12 mouse cellular contexts compared by ENCODE assay signal in the genomic region with DNA sequence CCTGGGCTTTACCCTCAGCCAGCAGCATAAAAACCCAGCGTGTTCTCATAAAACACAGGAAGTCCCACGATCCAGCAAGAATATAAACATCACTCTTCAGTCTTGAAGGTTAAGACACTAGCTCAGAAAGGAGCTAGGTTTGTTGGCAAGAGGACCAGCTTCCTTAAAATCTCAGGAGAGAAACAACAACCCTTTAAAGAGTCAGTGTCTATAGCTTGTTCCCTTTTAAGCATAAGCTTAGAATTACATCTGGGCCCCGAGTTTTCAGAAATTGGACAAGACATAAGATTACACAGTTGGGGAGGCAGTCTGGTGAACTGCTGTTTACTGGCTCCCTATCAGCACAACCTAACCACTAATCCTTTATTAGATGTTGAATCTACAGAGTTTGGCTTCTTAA. TPM values are rescaled to one million over a fixed set of nuclear protein-coding genes. Genes with fewer than 3 reads are reported as not detected.
A peak's percentile ranks its signal among the peaks of the same experiment; 100 is the strongest.
DNase-seq lines count a peak whose midpoint lies in the region; ATAC-seq and TF ChIP-seq lines count a peak whose summit lies in the region.
"Had no signal": no experiment of that assay in that cellular context is flagged by ENCODE, and none has a peak within 500 bp of the region (broad histone marks: within the 10 kb centered on the region; RNA-seq: fewer than 3 reads in every experiment).

No protein-coding gene starts in this region.

- H3K9ac ChIP-seq in heart, embryonic 13.5 days = peak overlapping the region; percentile 90; the same call in 1 of the 2 replicates
- no peak overlapping the region for H3K9ac ChIP-seq in limb, embryonic 13.5 days
- H3K9ac ChIP-seq in stomach, embryonic 16.5 days (ENCODE audit: low read length) = no peak overlapping the region

- H3K27me3 ChIP-seq in heart, embryonic 13.5 days (replicated peaks) = peaks cover 71% of the 10 kb centered on the region
- no peaks in the 10 kb centered on the region for H3K27me3 ChIP-seq in spleen, adult 2 months (ENCODE audit: control insufficient read depth, insufficient read depth, low read length)
- peaks cover 62% of the 10 kb centered on the region for H3K27me3 ChIP-seq in limb, embryonic 13.5 days
- peaks cover 28% of the 10 kb centered on the region for H3K27me3 ChIP-seq in stomach, embryonic 16.5 days (ENCODE audit: control insufficient read depth, insufficient read depth, low read length)

- peaks cover 12% of the 10 kb centered on the region for H3K4me1 ChIP-seq in heart, embryonic 13.5 days
- H3K4me1 ChIP-seq in spleen, adult 2 months (ENCODE audit: control insufficient read depth, insufficient read depth, insufficient read length) = no peaks in the 10 kb centered on the region
- H3K4me1 ChIP-seq in limb, embryonic 13.5 days = peaks cover 21% of the 10 kb centered on the region
- 0 out of 2 replicates have a peak, but pooled peaks cover 11% of the 10 kb centered on the region for H3K4me1 ChIP-seq in stomach, embryonic 16.5 days (ENCODE audit: control insufficient read depth, insufficient read depth, low read length)

- no peak for ATAC-seq in heart, embryonic 13.5 days (ENCODE audit: extremely low read depth, insufficient number of reproducible peaks, low FRiP score, low TSS enrichment)
- ATAC-seq in limb, embryonic 13.5 days (ENCODE audit: low FRiP score, low read depth) = no peak
- ATAC-seq in stomach, embryonic 16.5 days (ENCODE audit: insufficient read depth, low FRiP score) = no peak
- ATAC-seq: activated CD4-positive, CD25-positive, alpha-beta regulatory T cell, adult 4 months had no signal

- peaks cover 9% of the 10 kb centered on the region; the same call in 1 of the 2 replicates for H3K36me3 ChIP-seq in heart, embryonic 13.5 days
- H3K36me3 ChIP-seq in spleen, adult 2 months (ENCODE audit: control insufficient read depth, insufficient read depth, low read length) = peaks cover 8% of the 10 kb centered on the region; the same call in 1 of the 2 replicates
- no peaks in the 10 kb centered on the region for H3K36me3 ChIP-seq in limb, embryonic 13.5 days
- no peaks in the 10 kb centered on the region for H3K36me3 ChIP-seq in stomach, embryonic 16.5 days (ENCODE audit: control insufficient read depth, insufficient read depth, low read length)

- no peak for DNase-seq in heart, postnatal 10 days
- no peak for DNase-seq in spleen, adult 2 months (ENCODE audit: low read depth in 1 of 2, low spot score in 2 of 2)
- DNase-seq in spleen, adult 12 weeks (ENCODE audit: low spot score) = no peak
- no peak for DNase-seq in spleen, postnatal 36 days (ENCODE audit: low spot score in 2 of 2)
- DNase-seq in right cerebral cortex, postnatal 25 days = no peak
- DNase-seq: cerebellum, adult 9-11 months had no signal

- no peak for TF ChIP-seq CTCF in spleen, adult 2 months (IDR thresholded peaks at IDR 0.05; ENCODE audit: extremely low read depth, insufficient read depth, insufficient read length, insufficient replicate concordance)

- peak overlapping the region; percentile 97 for H3K4me2 ChIP-seq in heart, embryonic 13.5 days
- H3K4me2 ChIP-seq in limb, embryonic 13.5 days (replicated peaks) = peak overlapping the region; percentile 98
- H3K4me2 ChIP-seq in stomach, embryonic 16.5 days (ENCODE audit: low read depth, low read length) = 0 out of 2 replicates have a peak overlapping the region, but pooled peaks have one; percentile 3

- H3K27ac ChIP-seq in heart, embryonic 13.5 days (replicated peaks) = no peak overlapping the region
- 0 out of 2 replicates have a peak overlapping the region, but pooled peaks have one; percentile 13 for H3K27ac ChIP-seq in spleen, adult 2 months (ENCODE audit: insufficient read depth, low read length)
- no peak overlapping the region for H3K27ac ChIP-seq in limb, embryonic 13.5 days
- no peak overlapping the region for H3K27ac ChIP-seq in stomach, embryonic 16.5 days (ENCODE audit: low read length)

- 37% methylated on average over 3 of the region's 3 CpGs for WGBS in heart, embryonic 13.5 days
- WGBS in spleen, adult 2 months = 18% methylated on average over 3 of the region's 3 CpGs
- WGBS in limb, embryonic 13.5 days = 6% methylated on average over 3 of the region's 3 CpGs
- WGBS in stomach, embryonic 16.5 days = 21% methylated on average over 3 of the region's 3 CpGs

- H3K4me3 ChIP-seq in heart, embryonic 13.5 days = peak overlapping the region; percentile 85
- H3K4me3 ChIP-seq in spleen, adult 2 months (ENCODE audit: extremely low read depth, insufficient read depth, insufficient read length) = peak overlapping the region; percentile 14
- H3K4me3 ChIP-seq in limb, embryonic 13.5 days = no peak overlapping the region; the same call in 1 of the 2 replicates
- 0 out of 2 replicates have a peak overlapping the region, but pooled peaks have one; percentile 63 for H3K4me3 ChIP-seq in stomach, embryonic 16.5 days (replicated peaks; ENCODE audit: low read length)

- no peak for TF ChIP-seq POLR2A in spleen, adult 2 months (IDR thresholded peaks at IDR 0.05; ENCODE audit: low read depth, low read length)

- no peaks in the 10 kb centered on the region for H3K9me3 ChIP-seq in heart, embryonic 13.5 days
- no peaks in the 10 kb centered on the region for H3K9me3 ChIP-seq in limb, embryonic 13.5 days
- H3K9me3 ChIP-seq in stomach, embryonic 16.5 days (replicated peaks; ENCODE audit: control insufficient read depth, low read length) = no peaks in the 10 kb centered on the region

- intact Hi-C loops in heart, postnatal 10 days (cut with DNase I) = loop anchor here (2.0 kb wide), 2 partner anchors 69 to 99 kb away; no protein-coding TSS in a partner anchor

RNA-seq across cellular contexts. Expression of a gene that starts 14.1 kb away (rescaled TPM):
- polyA plus RNA-seq in heart, embryonic 13.5 days (2015; fragmentation: Nextera tagmentation; extraction: Ambion mirVana) = 23.9 and 24.5 TPM in 2 replicates
- 10 to 100 TPM; 20.8 to 25.1 TPM for total RNA-seq in heart, postnatal 10 days (2021)
- 91.1 and 97.7 TPM in 2 replicates for polyA plus RNA-seq in spleen, adult 2 months (2012; rRNA removed)
- 14.0 and 14.5 TPM in 2 replicates for polyA plus RNA-seq in limb, embryonic 13.5 days (2015; fragmentation: Nextera tagmentation; extraction: Ambion mirVana)
- polyA plus RNA-seq in stomach, embryonic 16.5 days (2015; fragmentation: Nextera tagmentation; extraction: Ambion mirVana) = 14.7 and 17.6 TPM in 2 replicates

RNA-seq across cellular contexts. Expression of a gene that starts 55.7 kb away (rescaled TPM):
- polyA plus RNA-seq in heart, embryonic 13.5 days (2015; fragmentation: Nextera tagmentation; extraction: Ambion mirVana) = 37.2 and 42.8 TPM in 2 replicates
- 10 to 100 TPM; 47.6 to 53.3 TPM for total RNA-seq in heart, postnatal 10 days (2021)
- polyA plus RNA-seq in spleen, adult 2 months (2012; rRNA removed) = 9.5 and 9.6 TPM in 2 replicates
- polyA plus RNA-seq in limb, embryonic 13.5 days (2015; fragmentation: Nextera tagmentation; extraction: Ambion mirVana) = 55.5 and 56.6 TPM in 2 replicates
- polyA plus RNA-seq in stomach, embryonic 16.5 days (2015; fragmentation: Nextera tagmentation; extraction: Ambion mirVana) = 64.2 and 65.7 TPM in 2 replicates

RNA-seq across cellular contexts. Expression of a gene that starts 56.3 kb away (rescaled TPM):
- 1.6 and 1.9 TPM in 2 replicates for polyA plus RNA-seq in heart, embryonic 13.5 days (2015; fragmentation: Nextera tagmentation; extraction: Ambion mirVana)
- not detected for total RNA-seq in heart, postnatal 10 days (2021)
- polyA plus RNA-seq in spleen, adult 2 months (2012; rRNA removed) = not detected in 2 replicates
- polyA plus RNA-seq in limb, embryonic 13.5 days (2015; fragmentation: Nextera tagmentation; extraction: Ambion mirVana) = 2.3 and 2.9 TPM in 2 replicates
- polyA plus RNA-seq in stomach, embryonic 16.5 days (2015; fragmentation: Nextera tagmentation; extraction: Ambion mirVana) = 2.0 and 2.2 TPM in 2 replicates
- total RNA-seq: gastrocnemius, adult 8-10 months; left cerebral cortex, postnatal 25 days had no signal

Comparison
In these comparisons a context has a peak if more than half of its experiments do, and no peak if none do; other contexts are left out.
1. H3K4me2 ChIP-seq: peak in every context shown above with its lines; median percentile 98 in limb, embryonic 13.5 days; 97 in heart, embryonic 13.5 days; 3 in stomach, embryonic 16.5 days.